Mouse (Mus musculus) cerebellum, adult 2 months (tissue): Measurements from ENCODE around the gene Nelfa. TPM values are rescaled to one million over a fixed set of nuclear protein-coding genes. Genes with fewer than 3 reads are reported as not detected.
A peak's percentile ranks its signal among the peaks of the same experiment; 100 is the strongest.

Source experiments
- DNase-seq, 2 experiments: peaks; one replicate each; pipeline ENCODE4 v3.0.0; 2021
- H3K27ac ChIP-seq: fragments of 200-500 bp; 2 replicates; pipeline ENCODE4 v1.5.1; 2012; ENCODE audit warnings: low read length, control low read depth, inconsistent platforms; ENCODE audit not compliant: insufficient read depth
- H3K27me3 ChIP-seq: fragments of 200-500 bp; 2 replicates; pipeline ENCODE4 v1.6.1; 2012; ENCODE audit warnings: inconsistent platforms, mild to moderate bottlenecking, low read length, moderate library complexity; ENCODE audit not compliant: control insufficient read depth, insufficient read depth
- H3K4me1 ChIP-seq: fragments of 200-500 bp; 2 replicates; pipeline ENCODE4 v1.6.1; 2011; ENCODE audit warnings: low read length; ENCODE audit not compliant: control insufficient read depth, insufficient read depth
- H3K4me3 ChIP-seq: fragments of 200-500 bp; replicated peaks from 2 replicates; pipeline ENCODE3; 2011; ENCODE audit warnings: mild to moderate bottlenecking, low read depth, low read length, control low read depth; ENCODE audit not compliant: insufficient read depth
- CTCF ChIP-seq: fragments of 200-500 bp; IDR thresholded peaks from 2 replicates; pipeline ENCODE4 v1.5.1; 2011; ENCODE audit warnings: low read depth, mild to moderate bottlenecking, control low read depth, low read length, moderate library complexity, borderline replicate concordance; ENCODE audit not compliant: insufficient read depth
- POLR2A ChIP-seq: fragments of 200-500 bp; IDR thresholded peaks from 2 replicates; pipeline ENCODE4 v1.6.1; 2011; ENCODE audit warnings: low read length, control low read depth, borderline replicate concordance; ENCODE audit not compliant: insufficient read depth
- WGBS: fragments of 180-500 bp; shearing (Covaris S2); methylation state at CpG from one replicate; pipeline ENCODE4 v1.1.7; 2018; 5-methylcytosine and 5-hydroxymethylcytosine counted together
- polyA plus RNA-seq: library from polyadenylated mRNA; depleted of rRNA; stranded (reverse); fragments of >200 nt; gene quantifications from 2 replicates; pipeline ENCODE4 v1.2.3, GENCODE M21; 2012; rRNA removed

Gene Nelfa
- polyA plus RNA-seq, 1 experiment: 29.2 TPM

- Histone ChIP-seq H3K27ac (no peak overlapping the region), H3K4me1 (no peaks in the 10 kb centered on the region), H3K27me3 (no peaks in the 10 kb centered on the region), H3K4me3 (no peak overlapping the region)
- peak in 1 of 2 experiments; percentile 22 for DNase-seq
- 71% methylated on average over 6 of the region's 6 CpGs for WGBS
- TF ChIP-seq CTCF: no peak
- TF ChIP-seq POLR2A: no peak
Measured at GRCm38 (mm10) chr5:33893406-33893805, 42.8 kb downstream of the Nelfa start.

- DNase-seq: no peak
- no peak overlapping the region for H3K27ac ChIP-seq
- no peaks in the 10 kb centered on the region for H3K4me1 ChIP-seq
- no peak overlapping the region for H3K4me3 ChIP-seq
- no peaks in the 10 kb centered on the region; the same call in none of the 2 replicates for H3K27me3 ChIP-seq
- WGBS: 91% methylated on average over 4 of the region's 4 CpGs
- TF ChIP-seq CTCF (no peak), POLR2A (no peak)
Measured at GRCm38 (mm10) chr5:33881118-33881517, 55.1 kb downstream of the Nelfa start.

- DNase-seq: no peak
- H3K4me3 ChIP-seq: no peak overlapping the region
- H3K27me3 ChIP-seq: no peaks in the 10 kb centered on the region; the same call in none of the 2 replicates
- no peaks in the 10 kb centered on the region for H3K4me1 ChIP-seq
- H3K27ac ChIP-seq: no peak overlapping the region
- TF ChIP-seq POLR2A: no peak
- TF ChIP-seq CTCF: no peak
- WGBS: 94% methylated on average over 1 of the region's 1 CpGs
Measured at GRCm38 (mm10) chr5:33875472-33875871, 60.7 kb downstream of the Nelfa start.

GRCm38 (mm10) chr5:33857693-33858092 lies 78.5 kb downstream of the Nelfa start:
- Histone ChIP-seq H3K27me3 (no peaks in the 10 kb centered on the region), H3K27ac (no peak overlapping the region), H3K4me3 (no peak overlapping the region), H3K4me1 (no peaks in the 10 kb centered on the region)
- no peak for DNase-seq
- no peak for TF ChIP-seq POLR2A
- no peak for TF ChIP-seq CTCF

GRCm38 (mm10) chr5:33854019-33854418 lies 82.2 kb downstream of the Nelfa start:
- H3K4me3 ChIP-seq: no peak overlapping the region
- WGBS: 73% methylated on average over 2 of the region's 2 CpGs
- no peak for TF ChIP-seq POLR2A
- peak; percentile 43; the same call in 1 of the 2 replicates for TF ChIP-seq CTCF
- peak in 1 of 2 experiments; percentile 28 for DNase-seq
- no peaks in the 10 kb centered on the region for H3K27me3 ChIP-seq
- 0 out of 2 replicates have a peak overlapping the region, but pooled peaks have one; percentile 30 for H3K27ac ChIP-seq
- H3K4me1 ChIP-seq: no peaks in the 10 kb centered on the region

GRCm38 (mm10) chr5:33853086-33853485 lies 83.1 kb downstream of the Nelfa start:
- TF ChIP-seq CTCF (no peak; the same call in 1 of the 2 replicates), POLR2A (no peak)
- H3K27me3 ChIP-seq: no peaks in the 10 kb centered on the region
- no peak for DNase-seq
- no peak overlapping the region for H3K4me3 ChIP-seq
- H3K27ac ChIP-seq: no peak overlapping the region
- WGBS: 100% methylated on average over 1 of the region's 1 CpGs
- H3K4me1 ChIP-seq: no peaks in the 10 kb centered on the region

GRCm38 (mm10) chr5:33851466-33851865 lies 84.7 kb downstream of the Nelfa start:
- 75% methylated on average over 4 of the region's 4 CpGs for WGBS
- H3K27me3 ChIP-seq: no peaks in the 10 kb centered on the region
- H3K4me3 ChIP-seq: no peak overlapping the region
- TF ChIP-seq CTCF (no peak), POLR2A (no peak)
- H3K4me1 ChIP-seq: no peaks in the 10 kb centered on the region
- H3K27ac ChIP-seq: no peak overlapping the region
- no peak for DNase-seq

Other genes with a start within 250 kb of the Nelfa start
- gene Fgfr3, start 214.7 kb downstream of the Nelfa start, polyA plus RNA-seq: 128 and 147 TPM in 2 replicates
- 69.9 and 72.4 TPM in 2 replicates for gene Letm1, start 153.6 kb downstream of the Nelfa start, polyA plus RNA-seq
- gene Nsd2, start 115.7 kb downstream of the Nelfa start, polyA plus RNA-seq: 43.1 and 43.3 TPM in 2 replicates
- 164 and 171 TPM in 2 replicates for gene Gm1673, start 47.0 kb upstream of the Nelfa start, polyA plus RNA-seq
- gene Nat8l, start 59.6 kb upstream of the Nelfa start, polyA plus RNA-seq: 166 and 190 TPM in 2 replicates
- 0.82 and 1.0 TPM in 2 replicates for gene Poln, start 233.0 kb upstream of the Nelfa start, polyA plus RNA-seq
- gene Haus3, start 233.1 kb upstream of the Nelfa start, polyA plus RNA-seq: 11.0 TPM in 2 replicates